Mouse (Mus musculus) limb, embryonic 11.5 days (tissue): ENCODE results near the gene Fam241b. TPM values are rescaled to one million over a fixed set of nuclear protein-coding genes. Genes with fewer than 3 reads are reported as not detected.
"Not testable (repeated sequence)": the region's sequence is repeated elsewhere in the genome, so short reads cannot be mapped to it uniquely, and the experiment has no call there.

Experiments
- ATAC-seq: fragments of 200-750 bp; cut with Nextera tagmentation; 2 replicates; pipeline ENCODE4 v1.8.0; 2017; ENCODE audit warnings: low read depth; ENCODE audit not compliant: insufficient number of reproducible peaks, low FRiP score, low TSS enrichment
- DNase-seq: peaks from one replicate; pipeline ENCODE4 v3.0.0-alpha.2; 2015; ENCODE audit warnings: low spot score
- H3K27ac ChIP-seq: fragments of 300-500 bp; sonication (generic); replicated peaks from 2 replicates; pipeline ENCODE4 v1.5.1; 2014; ENCODE audit warnings: low read depth, mild to moderate bottlenecking, low read length
- H3K27me3 ChIP-seq: fragments of 300-500 bp; sonication (generic); 2 replicates; pipeline ENCODE4 v1.6.1; 2014; ENCODE audit warnings: mild to moderate bottlenecking, low read length, mixed read lengths; ENCODE audit not compliant: control insufficient read depth, insufficient read depth
- H3K36me3 ChIP-seq: fragments of 300-500 bp; sonication (generic); 2 replicates; pipeline ENCODE4 v1.6.1; 2014; ENCODE audit warnings: mild to moderate bottlenecking, low read length, moderate library complexity, mixed read lengths; ENCODE audit not compliant: control insufficient read depth, insufficient read depth
- H3K4me1 ChIP-seq: fragments of 300-500 bp; sonication (generic); 2 replicates; pipeline ENCODE4 v1.6.1; 2014; ENCODE audit warnings: low read length, mixed read lengths; ENCODE audit not compliant: control insufficient read depth, insufficient read depth
- H3K4me2 ChIP-seq: fragments of 300-500 bp; sonication (generic); 2 replicates; pipeline ENCODE4 v1.6.1; 2014; ENCODE audit warnings: low read depth, mild to moderate bottlenecking, moderate library complexity; ENCODE audit not compliant: severe bottlenecking
- H3K4me3 ChIP-seq: fragments of 300-500 bp; sonication (generic); 2 replicates; pipeline ENCODE4 v1.5.1; 2014; ENCODE audit warnings: low read depth, low read length
- H3K9ac ChIP-seq: fragments of 300-500 bp; sonication (generic); 2 replicates; pipeline ENCODE4 v1.6.1; 2014; ENCODE audit warnings: mild to moderate bottlenecking, low read length
- H3K9me3 ChIP-seq: fragments of 300-500 bp; sonication (generic); 2 replicates; pipeline ENCODE4 v1.6.1; 2016; ENCODE audit warnings: low read length; ENCODE audit not compliant: control insufficient read depth
- WGBS: fragments of 180-500 bp; shearing (Covaris S2); extraction: QIAGEN DNeasy Blood & Tissue Kit; methylation state at CpG from one replicate; pipeline ENCODE4 v1.1.7; 2014; 5-methylcytosine and 5-hydroxymethylcytosine counted together
- polyA plus RNA-seq: library from polyadenylated mRNA; unstranded; fragments of >200 nt; fragmentation: Nextera tagmentation; extraction: Ambion mirVana; gene quantifications from 2 replicates; pipeline ENCODE4 v1.2.1, GENCODE M21; 2014

Gene Fam241b
- polyA plus RNA-seq, 1 experiment from 2014 or later = 3.6 TPM

- WGBS = 89% methylated on average over 7 of the region's 7 CpGs
- ATAC-seq (no peak), DNase-seq (no peak)
- H3K4me1 ChIP-seq = no peaks in the 10 kb centered on the region
- no peak overlapping the region for H3K4me3 ChIP-seq
- H3K9me3 ChIP-seq = no peaks in the 10 kb centered on the region
- H3K4me2 ChIP-seq = no peak overlapping the region
- H3K36me3 ChIP-seq = no peaks in the 10 kb centered on the region
- no peak overlapping the region for H3K27ac ChIP-seq
- H3K9ac ChIP-seq = no peak overlapping the region
- no peaks in the 10 kb centered on the region for H3K27me3 ChIP-seq
Measured at GRCm38 (mm10) chr10:62093903-62094302, 49.8 kb downstream of the Fam241b start.

- Histone ChIP-seq H3K4me3 (no peak overlapping the region), H3K9ac (no peak overlapping the region), H3K4me2 (no peak overlapping the region), H3K27ac (no peak overlapping the region), H3K9me3 (no peaks in the 10 kb centered on the region), H3K27me3 (no peaks in the 10 kb centered on the region), H3K36me3 (no peaks in the 10 kb centered on the region), H3K4me1 (no peaks in the 10 kb centered on the region)
- ATAC-seq (no peak), DNase-seq (no peak)
Measured at GRCm38 (mm10) chr10:62089486-62089885, 54.2 kb downstream of the Fam241b start.

- ATAC-seq = no peak
- Histone ChIP-seq H3K27me3 (no peaks in the 10 kb centered on the region), H3K4me2 (no peak overlapping the region), H3K27ac (no peak overlapping the region), H3K4me3 (no peak overlapping the region), H3K9me3 (no peaks in the 10 kb centered on the region), H3K36me3 (no peaks in the 10 kb centered on the region), H3K9ac (no peak overlapping the region), H3K4me1 (no peaks in the 10 kb centered on the region)
- DNase-seq = no peak
- WGBS = 59% methylated on average over 7 of the region's 7 CpGs
Measured at GRCm38 (mm10) chr10:62089071-62089470, 54.6 kb downstream of the Fam241b start.

- Histone ChIP-seq H3K27me3 (no peaks in the 10 kb centered on the region), H3K4me1 (no peaks in the 10 kb centered on the region), H3K9ac (no peak overlapping the region), H3K27ac (no peak overlapping the region), H3K4me3 (no peak overlapping the region), H3K36me3 (no peaks in the 10 kb centered on the region), H3K4me2 (no peak overlapping the region), H3K9me3 (no peaks in the 10 kb centered on the region)
- WGBS = 86% methylated on average over 5 of the region's 5 CpGs
- DNase-seq (no peak), ATAC-seq (no peak)
Measured at GRCm38 (mm10) chr10:62088411-62088810, 55.3 kb downstream of the Fam241b start.

- H3K4me2 ChIP-seq = no peak overlapping the region
- no peak overlapping the region for H3K9ac ChIP-seq
- H3K27me3 ChIP-seq = no peaks in the 10 kb centered on the region
- no peaks in the 10 kb centered on the region for H3K4me1 ChIP-seq
- no peak for DNase-seq
- H3K9me3 ChIP-seq = no peaks in the 10 kb centered on the region
- no peak overlapping the region for H3K27ac ChIP-seq
- H3K36me3 ChIP-seq = no peaks in the 10 kb centered on the region
- ATAC-seq = no peak
- no peak overlapping the region for H3K4me3 ChIP-seq
- WGBS = 90% methylated on average over 5 of the region's 5 CpGs
Measured at GRCm38 (mm10) chr10:62086826-62087225, 56.9 kb downstream of the Fam241b start.

GRCm38 (mm10) chr10:62086044-62086443, 57.7 kb downstream of the Fam241b start:
- no peak overlapping the region for H3K27ac ChIP-seq
- no peak overlapping the region for H3K4me3 ChIP-seq
- no peaks in the 10 kb centered on the region for H3K4me1 ChIP-seq
- DNase-seq (no peak), ATAC-seq (no peak)
- H3K9ac ChIP-seq = no peak overlapping the region
- 79% methylated on average over 2 of the region's 2 CpGs for WGBS
- no peaks in the 10 kb centered on the region for H3K27me3 ChIP-seq
- no peaks in the 10 kb centered on the region for H3K36me3 ChIP-seq
- H3K4me2 ChIP-seq = no peak overlapping the region
- H3K9me3 ChIP-seq = no peaks in the 10 kb centered on the region

- no peak overlapping the region for H3K9ac ChIP-seq
- no peaks in the 10 kb centered on the region for H3K4me1 ChIP-seq
- no peak overlapping the region for H3K4me3 ChIP-seq
- H3K9me3 ChIP-seq = no peaks in the 10 kb centered on the region
- H3K4me2 ChIP-seq = no peak overlapping the region
- 58% methylated on average over 11 of the region's 11 CpGs for WGBS
- H3K36me3 ChIP-seq = no peaks in the 10 kb centered on the region
- no peak overlapping the region for H3K27ac ChIP-seq
- no peaks in the 10 kb centered on the region for H3K27me3 ChIP-seq
- DNase-seq (no peak), ATAC-seq (no peak)
Measured at GRCm38 (mm10) chr10:62076248-62077134, 67.2 kb downstream of the Fam241b start.

GRCm38 (mm10) chr10:62071346-62071745, 72.4 kb downstream of the Fam241b start:
- H3K9me3 ChIP-seq = not testable (repeated sequence)
- WGBS = 71% methylated on average over 12 of the region's 14 CpGs

GRCm38 (mm10) chr10:62070636-62071035, 73.1 kb downstream of the Fam241b start:
- no peak overlapping the region for H3K27ac ChIP-seq
- no peak for ATAC-seq
- H3K9me3 ChIP-seq = no peaks in the 10 kb centered on the region
- whole genome bisulfite sequencing = 93% methylated on average over 8 of the region's 8 CpGs
- H3K4me3 ChIP-seq = no peak overlapping the region
- no peak overlapping the region for H3K4me2 ChIP-seq
- H3K36me3 ChIP-seq = no peaks in the 10 kb centered on the region
- no peak overlapping the region for H3K9ac ChIP-seq
- no peaks in the 10 kb centered on the region for H3K27me3 ChIP-seq
- H3K4me1 ChIP-seq = no peaks in the 10 kb centered on the region
- DNase-seq = no peak

More at GRCm38 (mm10) chr10:62071346-62071745, 72.4 kb downstream of the Fam241b start:
- H3K36me3 ChIP-seq, H3K4me2 ChIP-seq, H3K27ac ChIP-seq, ATAC-seq, H3K4me1 ChIP-seq, H3K4me3 ChIP-seq, H3K27me3 ChIP-seq, DNase-seq, H3K9ac ChIP-seq: not testable (repeated sequence)
